Mouse (Mus musculus) stomach, postnatal 0 days (tissue): ENCODE results near the gene Pax7. TPM values are rescaled to one million over a fixed set of nuclear protein-coding genes. Genes with fewer than 3 reads are reported as not detected.

Source experiments
- ATAC-seq: fragments of 200-750 bp; cut with Nextera tagmentation; 2 replicates; pipeline ENCODE4 v1.8.0; 2017; ENCODE audit not compliant: low FRiP score, low TSS enrichment
- DNase-seq: peaks from one replicate; pipeline ENCODE4 v3.0.0-alpha.2; 2016; ENCODE audit warnings: low spot score
- H3K27ac ChIP-seq: fragments of 300-500 bp; sonication (generic); replicated peaks from 2 replicates; pipeline ENCODE4 v1.5.1; 2014; ENCODE audit warnings: mild to moderate bottlenecking, control low read depth
- H3K27me3 ChIP-seq: fragments of 300-500 bp; sonication (generic); 2 replicates; pipeline ENCODE4 v1.6.1; 2014; ENCODE audit warnings: low read length; ENCODE audit not compliant: control insufficient read depth, insufficient read depth
- H3K36me3 ChIP-seq: fragments of 300-500 bp; sonication (generic); 2 replicates; pipeline ENCODE4 v1.6.1; 2014; ENCODE audit warnings: low read length, mixed read lengths; ENCODE audit not compliant: control insufficient read depth, insufficient read depth
- H3K4me1 ChIP-seq: fragments of 300-500 bp; sonication (generic); replicated peaks from 2 replicates; pipeline ENCODE4 v1.6.1; 2014; ENCODE audit warnings: antibody characterized with exemption; ENCODE audit not compliant: control insufficient read depth, insufficient read depth
- H3K4me2 ChIP-seq: fragments of 300-500 bp; sonication (generic); replicated peaks from 2 replicates; pipeline ENCODE4 v1.6.1; 2014; ENCODE audit warnings: low read depth, mild to moderate bottlenecking, control low read depth, moderate library complexity
- H3K4me3 ChIP-seq: fragments of 300-500 bp; sonication (generic); 2 replicates; pipeline ENCODE4 v1.5.1; 2014; ENCODE audit warnings: low read depth, low read length, control low read depth
- H3K9ac ChIP-seq: fragments of 300-500 bp; sonication (generic); 2 replicates; pipeline ENCODE4 v1.6.1; 2014; ENCODE audit warnings: mild to moderate bottlenecking, low read length, control low read depth, mixed read lengths
- H3K9me3 ChIP-seq: fragments of 300-500 bp; sonication (generic); 2 replicates; pipeline ENCODE4 v1.6.1; 2016; ENCODE audit warnings: low read length; ENCODE audit not compliant: control insufficient read depth
- CTCF ChIP-seq: IDR thresholded peaks from 2 replicates; pipeline ENCODE4 v1.5.1; 2016; ENCODE audit warnings: antibody characterized with exemption, low read depth, mild to moderate bottlenecking, moderate library complexity
- EP300 ChIP-seq: optimal IDR thresholded peaks from 2 replicates; pipeline ENCODE3; 2016; ENCODE audit warnings: antibody characterized with exemption
- WGBS: fragments of 180-500 bp; shearing (Covaris S2); extraction: QIAGEN DNeasy Blood & Tissue Kit; methylation state at CpG from one replicate; pipeline ENCODE4 v1.1.7; 2014; 5-methylcytosine and 5-hydroxymethylcytosine counted together
- polyA plus RNA-seq: library from polyadenylated mRNA; unstranded; fragments of >200 nt; fragmentation: Nextera tagmentation; extraction: Ambion mirVana; gene quantifications from 2 replicates; pipeline ENCODE4 v1.2.1, GENCODE M21; 2015

Pax7 gene
- polyA plus RNA-seq, 1 experiment from 2014 or later, result not detected

GRCm38 (mm10) chr4:139803981-139804380, 29.3 kb downstream of the Pax7 start:
- H3K4me1 ChIP-seq, result no peaks in the 10 kb centered on the region
- H3K27ac ChIP-seq, result no peak overlapping the region
- H3K4me3 ChIP-seq, result no peak overlapping the region
- H3K27me3 ChIP-seq, result no peaks in the 10 kb centered on the region
- WGBS, result 12% methylated on average over 2 of the region's 2 CpGs
- ATAC-seq (no peak), DNase-seq (no peak)
- H3K36me3 ChIP-seq, result no peaks in the 10 kb centered on the region
- H3K9ac ChIP-seq, result no peak overlapping the region
- TF ChIP-seq CTCF (no peak), EP300 (no peak)
- H3K9me3 ChIP-seq, result no peaks in the 10 kb centered on the region
- H3K4me2 ChIP-seq, result no peak overlapping the region

DNA sequence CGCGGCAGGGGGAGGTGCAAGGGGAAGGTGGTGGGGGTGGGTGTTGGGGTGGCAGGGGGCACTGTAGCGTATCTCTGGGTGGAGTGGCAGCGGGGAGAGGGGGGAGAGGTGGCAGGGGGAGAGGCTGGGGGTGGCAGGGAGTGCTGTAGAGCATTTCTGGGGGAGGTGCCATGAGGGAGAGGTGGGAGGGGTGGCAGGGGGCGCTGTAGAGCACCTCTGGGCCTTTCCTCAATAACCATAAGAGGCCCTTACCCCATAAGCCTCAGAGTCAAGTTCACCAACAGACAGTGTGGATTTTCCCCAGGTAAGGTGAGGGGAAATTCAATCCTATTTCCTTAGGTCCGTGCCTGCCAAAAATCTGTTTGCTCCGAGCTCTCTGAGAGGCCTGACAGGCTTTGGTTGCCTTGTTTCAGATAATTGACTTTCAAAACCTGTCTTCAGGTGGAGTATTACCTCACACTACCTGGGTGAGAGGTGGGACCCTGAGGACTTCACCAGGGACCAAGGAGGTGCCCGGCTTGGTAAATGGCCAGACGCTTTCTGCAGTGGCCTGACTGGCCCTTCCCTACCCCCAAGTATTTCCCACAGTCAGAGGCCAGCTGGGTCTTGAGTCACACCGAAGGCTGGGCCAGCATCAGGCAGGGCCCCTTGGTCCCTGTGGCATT, 33.8 kb downstream of the Pax7 start:
- Histone ChIP-seq H3K4me3 (no peak overlapping the region), H3K9ac (no peak overlapping the region), H3K4me2 (no peak overlapping the region), H3K27ac (0 out of 2 replicates have a peak overlapping the region, but pooled peaks have one; percentile 13), H3K36me3 (no peaks in the 10 kb centered on the region), H3K9me3 (no peaks in the 10 kb centered on the region), H3K27me3 (no peaks in the 10 kb centered on the region), H3K4me1 (0 out of 2 replicates have a peak, but pooled peaks cover 2% of the 10 kb centered on the region)
- no peak for ATAC-seq
- 58% methylated on average over 7 of the region's 10 CpGs for WGBS
- peak; percentile 40 for DNase-seq
- TF ChIP-seq CTCF, result 0 out of 2 replicates have a peak, but pooled peaks have one; percentile 32
- no peak for TF ChIP-seq EP300

DNA sequence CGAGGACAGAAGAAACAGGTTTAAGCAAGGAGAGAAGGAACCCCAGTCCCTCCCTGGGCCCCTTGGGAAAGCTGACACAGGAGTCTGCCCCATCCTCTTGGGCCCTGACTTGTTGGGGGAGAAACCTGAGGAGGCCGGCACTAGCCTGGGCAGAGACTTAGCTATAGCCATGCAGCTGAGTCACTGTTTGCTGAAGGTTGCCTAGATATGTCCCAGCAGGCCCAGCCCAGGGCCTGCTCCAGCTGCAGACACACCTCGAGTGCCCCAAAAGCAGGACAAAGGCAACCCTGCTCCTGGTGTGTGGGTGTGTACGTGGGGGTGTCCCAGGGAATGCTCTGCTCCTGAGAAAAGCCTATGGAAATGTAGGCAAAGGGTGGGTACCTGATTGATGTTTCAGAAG, 36.0 kb downstream of the Pax7 start:
- Histone ChIP-seq H3K27ac (peak overlapping the region; percentile 85), H3K9me3 (no peaks in the 10 kb centered on the region), H3K4me1 (0 out of 2 replicates have a peak, but pooled peaks cover 2% of the 10 kb centered on the region), H3K9ac (no peak overlapping the region), H3K27me3 (no peaks in the 10 kb centered on the region), H3K4me2 (no peak overlapping the region), H3K4me3 (no peak overlapping the region), H3K36me3 (no peaks in the 10 kb centered on the region)
- TF ChIP-seq EP300, result no peak
- TF ChIP-seq CTCF, result no peak
- WGBS, result 50% methylated on average over 4 of the region's 4 CpGs
- DNase-seq, result peak; percentile 84
- ATAC-seq, result peak; percentile 96

- H3K4me3 ChIP-seq, result no peak overlapping the region
- TF ChIP-seq CTCF (no peak), EP300 (no peak)
- peak overlapping the region; percentile 85; the same call in 1 of the 2 replicates for H3K27ac ChIP-seq
- no peak for ATAC-seq
- no peak overlapping the region for H3K9ac ChIP-seq
- WGBS, result 15% methylated on average over 9 of the region's 9 CpGs
- H3K4me2 ChIP-seq, result no peak overlapping the region
- no peaks in the 10 kb centered on the region for H3K36me3 ChIP-seq
- no peaks in the 10 kb centered on the region for H3K9me3 ChIP-seq
- no peaks in the 10 kb centered on the region for H3K27me3 ChIP-seq
- DNase-seq, result no peak
- 0 out of 2 replicates have a peak, but pooled peaks cover 2% of the 10 kb centered on the region for H3K4me1 ChIP-seq
Measured at GRCm38 (mm10) chr4:139796115-139796514, 37.2 kb downstream of the Pax7 start.

DNA sequence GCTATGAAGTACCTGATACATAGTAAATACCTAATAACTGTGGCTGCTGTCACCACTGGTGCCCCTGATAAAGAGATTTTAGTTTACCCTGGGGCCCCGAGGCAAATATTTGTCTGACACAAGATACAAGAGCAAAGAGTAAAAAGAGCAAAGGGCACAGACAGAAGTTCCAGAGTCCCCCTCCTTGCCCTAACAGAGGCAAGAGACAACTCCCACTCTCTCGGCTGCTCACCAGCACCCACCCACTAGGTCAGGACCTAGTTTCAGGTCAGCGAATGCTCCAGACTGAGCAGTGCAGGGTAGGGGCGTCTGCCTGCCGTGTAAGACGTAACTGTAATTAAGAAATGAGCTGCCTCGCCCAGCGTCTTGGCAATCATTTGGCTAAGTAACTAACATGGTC, 42.2 kb downstream of the Pax7 start:
- 29% methylated on average over 8 of the region's 8 CpGs for WGBS
- DNase-seq (peak; percentile 31), ATAC-seq (no peak)
- Histone ChIP-seq H3K4me1 (no peaks in the 10 kb centered on the region), H3K9me3 (no peaks in the 10 kb centered on the region), H3K4me3 (no peak overlapping the region), H3K36me3 (no peaks in the 10 kb centered on the region), H3K9ac (no peak overlapping the region), H3K27me3 (no peaks in the 10 kb centered on the region), H3K4me2 (no peak overlapping the region), H3K27ac (peak overlapping the region; percentile 45; the same call in 1 of the 2 replicates)
- TF ChIP-seq EP300 (no peak), CTCF (no peak)

GRCm38 (mm10) chr4:139789772-139790171, 43.6 kb downstream of the Pax7 start:
- no peak overlapping the region for H3K4me3 ChIP-seq
- H3K27ac ChIP-seq, result no peak overlapping the region
- no peaks in the 10 kb centered on the region for H3K9me3 ChIP-seq
- no peaks in the 10 kb centered on the region for H3K27me3 ChIP-seq
- H3K4me1 ChIP-seq, result no peaks in the 10 kb centered on the region
- DNase-seq, result no peak
- ATAC-seq, result peak; percentile 21
- no peaks in the 10 kb centered on the region for H3K36me3 ChIP-seq
- 81% methylated on average over 7 of the region's 7 CpGs for WGBS
- H3K4me2 ChIP-seq, result no peak overlapping the region
- no peak overlapping the region for H3K9ac ChIP-seq
- TF ChIP-seq EP300, result no peak
- peak; percentile 71 for TF ChIP-seq CTCF
